Mouse (Mus musculus) layer of hippocampus, postnatal 10 days (tissue): ENCODE measurements at regions not wholly inside any gene's neighbourhood (a gene's known extent, or its start where the extent isn't known, plus 50 kb on each side); places are given as distances from the start of the nearest gene placed in this dataset.

ENCODE experiments used
- DNase-seq, 2 experiments: peaks; one replicate each; pipeline ENCODE4 v3.0.0; 2021; ENCODE audit warnings: low spot score in 2 of 2

- no peak for DNase-seq
These were observed 286.4 kb downstream of the Pdcd6ip start for GRCm38 (mm10) chr9:113421645-113422044.

- no peak for DNase-seq
These were observed 286.9 kb downstream of the Pdcd6ip start for GRCm38 (mm10) chr9:113421121-113421520.

GRCm38 (mm10) chr9:113419801-113420200 is 288.3 kb downstream of the Pdcd6ip start:
- DNase-seq, result no peak

- DNase-seq, result no peak
These were observed 291.0 kb downstream of the Pdcd6ip start for GRCm38 (mm10) chr9:113417106-113417505.

GRCm38 (mm10) chr9:113415511-113415931 is 292.5 kb downstream of the Pdcd6ip start:
- DNase-seq, result no peak

- no peak for DNase-seq
These were observed 293.4 kb downstream of the Pdcd6ip start for GRCm38 (mm10) chr9:113414690-113415089.

- DNase-seq, result no peak
These were observed 294.2 kb downstream of the Pdcd6ip start for GRCm38 (mm10) chr9:113413851-113414250.

- DNase-seq, result no peak
These were observed 296.4 kb downstream of the Pdcd6ip start for GRCm38 (mm10) chr9:113411638-113412037.

GRCm38 (mm10) chr9:113408521-113408920 is 299.5 kb downstream of the Pdcd6ip start:
- no peak for DNase-seq

- DNase-seq, result no peak
These were observed 313.7 kb downstream of the Pdcd6ip start for GRCm38 (mm10) chr9:113394320-113394719.

- no peak for DNase-seq
These were observed 320.7 kb downstream of the Pdcd6ip start for GRCm38 (mm10) chr9:113387356-113387755.

- DNase-seq, result no peak
These were observed 326.4 kb downstream of the Pdcd6ip start for GRCm38 (mm10) chr9:113381591-113382110.

GRCm38 (mm10) chr9:113380408-113381129 is 327.5 kb downstream of the Pdcd6ip start:
- no peak for DNase-seq

GRCm38 (mm10) chr9:113378525-113378924 is 329.5 kb downstream of the Pdcd6ip start:
- DNase-seq, result no peak

- DNase-seq, result peak in 1 of 2 experiments; percentile 0
These were observed 336.2 kb downstream of the Pdcd6ip start for GRCm38 (mm10) chr9:113371718-113372306.

GRCm38 (mm10) chr9:113347942-113348341 is 360.1 kb downstream of the Pdcd6ip start:
- no peak for DNase-seq

- peak; percentile 24 to 44 for DNase-seq
These were observed 361.5 kb downstream of the Pdcd6ip start for GRCm38 (mm10) chr9:113346531-113346930.

- no peak for DNase-seq
These were observed 365.9 kb downstream of the Pdcd6ip start for GRCm38 (mm10) chr9:113342131-113342530.

- DNase-seq, result no peak
These were observed 367.2 kb downstream of the Pdcd6ip start for GRCm38 (mm10) chr9:113340838-113341237.

GRCm38 (mm10) chr9:113340036-113340435 is 368.0 kb downstream of the Pdcd6ip start:
- no peak for DNase-seq

- DNase-seq, result no peak
These were observed 383.6 kb downstream of the Pdcd6ip start for GRCm38 (mm10) chr9:113324489-113324888.

- no peak for DNase-seq
These were observed 398.1 kb downstream of the Pdcd6ip start for GRCm38 (mm10) chr9:113309707-113310574.
